Mouse (Mus musculus) kidney, adult 18-20 months (tissue): ENCODE data around the gene Pdk2.

Experiments used
- DNase-seq: peaks from one replicate; pipeline ENCODE4 v3.0.0; 2021

Pdk2 gene

GRCm38 (mm10) chr11:95041139-95041609 lies at the start of gene Pdk2:
Gene Pdk2 (minus strand): TSS chr11:95041354.
- peak; percentile 95 for DNase-seq

DNA sequence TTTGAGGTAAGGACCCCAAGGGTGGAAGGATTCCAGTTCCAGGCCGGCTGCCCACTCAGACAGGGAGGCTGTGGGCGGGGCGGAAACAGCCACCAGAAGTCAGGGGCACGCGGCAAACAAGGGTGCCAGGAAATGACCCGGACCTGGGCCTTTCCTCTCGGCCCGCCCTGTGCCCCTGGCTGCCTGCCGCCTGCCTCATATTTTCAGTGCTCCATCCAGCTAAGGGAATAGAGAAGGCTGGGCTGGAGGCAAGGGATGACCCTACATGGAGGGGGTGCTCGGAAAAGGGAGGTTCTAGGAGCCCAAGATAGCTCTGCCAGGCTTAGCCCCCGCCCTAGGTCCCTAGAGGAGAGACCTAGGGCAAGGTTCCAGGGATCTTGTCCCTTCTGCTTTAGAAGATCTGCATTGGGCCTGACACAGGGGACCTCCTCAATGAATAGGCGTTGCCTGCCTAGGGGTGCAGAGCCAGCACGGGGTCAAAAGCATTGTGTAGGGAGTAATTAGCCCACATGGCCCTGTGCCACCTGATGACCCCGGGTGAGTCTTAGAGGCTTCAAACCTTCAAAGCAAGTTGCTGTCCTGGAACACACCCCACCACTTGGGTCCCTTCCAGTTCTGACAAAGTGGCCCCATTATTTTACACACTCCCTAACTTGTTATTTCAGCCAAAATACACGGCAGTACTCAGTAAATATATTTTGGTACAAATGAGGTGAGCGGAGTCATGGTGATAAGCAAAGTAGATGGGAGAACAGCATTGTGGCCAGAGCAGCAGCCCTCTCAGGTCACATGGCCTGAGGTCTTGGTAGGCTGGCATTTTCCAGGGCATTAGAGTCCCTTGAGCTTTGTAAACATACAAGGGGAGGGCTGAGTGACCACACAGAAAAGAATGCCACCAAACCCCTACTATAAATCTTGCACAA lies 48.0 kb upstream of the Pdk2 start:
- peak; percentile 75 for DNase-seq

DNA sequence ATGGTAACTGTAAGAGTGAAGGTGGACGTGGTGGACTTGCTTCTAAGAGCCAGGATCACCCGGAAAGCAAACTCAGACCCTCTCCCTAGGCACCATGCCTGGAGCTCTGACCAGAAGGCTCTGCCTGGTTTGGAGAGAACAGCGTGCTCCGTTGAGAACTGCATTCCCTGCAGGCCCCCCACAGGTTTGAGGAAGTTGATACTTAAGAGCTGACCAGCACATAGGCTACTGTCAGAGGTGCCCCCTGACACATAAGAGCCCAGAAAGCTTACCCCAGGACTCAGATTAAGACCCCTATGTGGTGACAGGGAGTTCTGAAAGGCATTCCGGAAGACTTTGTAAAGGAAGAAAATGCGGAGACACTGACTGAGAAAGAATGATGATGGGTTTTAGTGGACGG lies 47.1 kb upstream of the Pdk2 start:
- no peak for DNase-seq

DNA sequence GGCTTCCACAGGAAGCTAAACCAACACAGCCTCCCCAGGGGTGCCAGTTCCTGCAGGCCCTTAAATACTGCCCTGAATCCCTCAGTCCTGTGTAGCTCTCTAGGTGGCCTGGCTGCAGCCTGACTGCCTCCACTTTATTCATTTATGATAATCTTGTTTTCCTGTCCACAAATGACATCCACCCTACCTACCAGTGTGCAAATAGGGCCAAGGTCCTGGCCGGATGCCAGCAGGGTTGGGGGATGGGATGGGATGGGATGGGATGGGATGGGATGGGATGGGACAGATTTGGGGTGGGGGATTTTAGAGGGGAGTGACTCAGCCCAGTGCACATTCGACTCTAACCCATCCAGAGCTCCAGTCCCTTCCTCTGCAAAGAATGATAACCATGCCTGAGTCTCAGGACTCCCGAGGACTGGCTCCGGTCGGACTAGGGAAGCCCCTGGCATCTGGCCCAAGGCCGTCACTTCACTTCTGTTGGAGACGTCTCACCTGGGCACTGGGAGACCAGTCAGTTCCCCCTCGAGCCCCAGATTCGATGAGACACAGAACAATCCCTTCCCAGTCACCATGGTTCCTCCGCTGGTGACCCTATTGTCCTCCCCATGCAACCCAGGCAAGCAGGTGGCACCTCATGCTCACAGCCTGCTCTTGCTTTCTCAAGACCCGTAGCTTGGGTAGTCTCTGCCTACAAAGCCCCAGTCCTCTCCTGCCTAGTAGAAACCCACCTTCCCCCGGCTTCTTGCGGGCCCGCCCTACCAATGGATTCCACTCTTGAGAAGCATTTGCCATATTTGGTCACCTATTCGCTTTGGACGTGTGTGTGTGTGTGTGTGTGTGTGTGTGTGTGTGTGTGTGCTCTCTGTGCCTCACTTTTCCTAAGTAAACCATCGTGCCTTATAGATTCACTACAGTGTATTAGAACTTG lies 46.4 kb upstream of the Pdk2 start:
- DNase-seq = no peak

GRCm38 (mm10) chr11:95086229-95086628 lies 45.1 kb upstream of the Pdk2 start:
- no peak for DNase-seq

- no peak for DNase-seq
Observed at GRCm38 (mm10) chr11:95085710-95086109, 44.6 kb upstream of the Pdk2 start.

DNA sequence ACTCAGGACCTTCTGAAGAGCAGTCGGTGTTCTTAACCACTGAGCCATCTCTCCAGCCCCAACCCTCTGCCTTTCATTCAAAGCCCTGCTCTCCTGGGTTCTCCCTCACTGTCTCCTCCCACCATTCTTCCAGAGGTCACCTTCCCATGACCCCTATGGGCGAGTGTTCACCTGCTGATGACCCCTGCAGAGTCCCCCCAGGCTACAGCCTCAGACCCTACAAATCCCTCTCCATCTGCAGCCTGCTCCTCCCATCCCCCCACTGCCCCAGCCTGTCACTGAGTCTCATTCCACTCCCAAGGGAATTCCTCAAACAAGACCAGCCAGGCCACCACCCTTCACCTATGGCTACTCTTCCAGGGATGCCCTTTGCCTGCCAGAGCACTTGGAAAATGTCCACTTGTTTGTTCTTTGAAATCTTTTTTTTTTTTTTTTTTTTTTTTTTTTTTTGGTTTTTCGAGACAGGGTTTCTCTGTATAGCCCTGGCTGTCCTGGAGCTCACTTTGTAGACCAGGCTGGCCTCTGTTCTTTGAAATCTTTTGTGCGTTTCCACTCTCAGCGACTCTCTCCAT lies 43.7 kb upstream of the Pdk2 start:
- DNase-seq = no peak

- no peak for DNase-seq
Observed at GRCm38 (mm10) chr11:95084175-95084574, 43.0 kb upstream of the Pdk2 start.

GRCm38 (mm10) chr11:95082896-95083295 lies 41.7 kb upstream of the Pdk2 start:
- DNase-seq = no peak

GRCm38 (mm10) chr11:95080783-95081182 lies 39.6 kb upstream of the Pdk2 start:
- no peak for DNase-seq

DNA sequence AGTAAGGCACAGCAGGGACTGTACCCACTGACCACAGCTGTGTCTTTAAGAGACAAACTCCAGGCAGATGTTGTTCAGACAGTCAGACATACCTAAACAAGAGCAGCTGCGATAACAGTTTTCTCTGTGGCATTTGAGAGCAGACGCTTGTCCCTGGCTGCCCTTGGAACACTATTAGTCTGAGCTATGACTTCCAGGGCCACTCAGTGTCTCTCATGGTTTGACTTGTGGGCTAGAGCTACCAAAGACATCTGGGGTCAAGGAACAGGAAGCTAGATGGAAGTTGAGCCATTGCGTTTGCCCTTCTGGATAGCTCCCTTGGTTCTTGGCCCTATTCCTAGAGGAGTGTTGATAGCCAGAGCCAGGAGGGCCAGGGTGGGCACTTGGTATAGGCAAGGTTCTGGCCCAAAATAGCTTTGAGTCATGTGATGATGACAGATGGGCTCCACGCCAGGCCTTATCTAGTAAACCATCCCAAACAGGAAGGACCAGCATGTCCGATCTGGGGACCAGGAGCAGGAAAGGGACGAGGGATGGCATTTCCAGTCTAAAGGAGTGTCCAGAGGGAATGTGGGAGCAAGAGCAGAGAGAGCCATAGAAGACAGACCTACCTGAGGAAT lies 38.2 kb upstream of the Pdk2 start:
- peak; percentile 76 for DNase-seq

DNA sequence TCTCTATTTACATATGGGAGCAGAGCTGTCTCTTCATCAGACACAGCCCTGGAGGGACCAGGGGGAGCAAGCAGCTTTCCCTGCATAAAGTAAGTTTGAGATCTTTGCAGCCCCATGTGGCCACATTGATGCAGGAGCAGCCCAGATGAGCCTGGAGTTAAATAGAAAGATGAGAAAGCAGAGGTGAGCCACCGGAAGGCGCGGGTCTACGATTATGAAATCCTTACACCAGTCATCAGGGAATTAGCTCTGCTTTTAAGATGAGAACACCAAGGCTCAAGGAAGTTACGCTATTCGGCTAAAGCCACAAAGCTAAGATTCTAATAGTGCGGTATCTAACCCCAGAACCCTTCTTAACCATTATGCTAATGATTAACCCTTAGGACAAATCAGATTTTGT lies 36.8 kb upstream of the Pdk2 start:
- DNase-seq = no peak

DNA sequence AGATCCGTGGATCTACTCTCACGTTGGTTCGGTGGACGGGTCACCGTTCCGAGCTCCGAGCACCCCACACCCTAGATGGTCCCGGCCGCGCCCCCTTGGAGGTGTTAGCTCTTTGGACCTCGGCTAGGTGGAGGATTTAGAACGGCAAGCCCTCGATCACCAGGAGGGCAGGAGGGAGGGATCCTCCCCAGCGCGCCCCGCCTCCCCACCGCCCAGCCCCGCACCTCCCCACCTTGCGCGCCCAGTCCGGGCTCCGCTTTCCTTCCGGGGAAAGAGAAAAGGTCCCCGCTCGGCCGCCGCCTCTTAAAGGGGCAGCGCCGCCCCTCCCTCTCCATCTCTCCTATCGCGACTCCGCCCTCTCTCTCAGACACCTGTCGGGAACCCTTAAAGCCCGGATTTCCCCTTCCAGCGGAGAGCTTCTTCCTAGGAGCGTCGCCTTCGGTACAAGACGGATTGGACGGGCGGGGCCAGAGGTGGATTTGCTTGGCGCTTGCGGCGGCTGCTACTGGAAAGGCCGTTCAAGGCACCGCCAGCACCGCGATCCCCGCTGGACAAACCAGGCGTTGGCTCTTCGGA lies 35.5 kb upstream of the Pdk2 start, which contains the start of gene Itga3:
Gene Itga3 (minus strand): TSS at position 266 of the 576 bp plus-strand sequence.
- DNase-seq = peak; percentile 88

GRCm38 (mm10) chr11:95076041-95076535 lies 34.9 kb upstream of the Pdk2 start:
- DNase-seq = peak; percentile 85

DNA sequence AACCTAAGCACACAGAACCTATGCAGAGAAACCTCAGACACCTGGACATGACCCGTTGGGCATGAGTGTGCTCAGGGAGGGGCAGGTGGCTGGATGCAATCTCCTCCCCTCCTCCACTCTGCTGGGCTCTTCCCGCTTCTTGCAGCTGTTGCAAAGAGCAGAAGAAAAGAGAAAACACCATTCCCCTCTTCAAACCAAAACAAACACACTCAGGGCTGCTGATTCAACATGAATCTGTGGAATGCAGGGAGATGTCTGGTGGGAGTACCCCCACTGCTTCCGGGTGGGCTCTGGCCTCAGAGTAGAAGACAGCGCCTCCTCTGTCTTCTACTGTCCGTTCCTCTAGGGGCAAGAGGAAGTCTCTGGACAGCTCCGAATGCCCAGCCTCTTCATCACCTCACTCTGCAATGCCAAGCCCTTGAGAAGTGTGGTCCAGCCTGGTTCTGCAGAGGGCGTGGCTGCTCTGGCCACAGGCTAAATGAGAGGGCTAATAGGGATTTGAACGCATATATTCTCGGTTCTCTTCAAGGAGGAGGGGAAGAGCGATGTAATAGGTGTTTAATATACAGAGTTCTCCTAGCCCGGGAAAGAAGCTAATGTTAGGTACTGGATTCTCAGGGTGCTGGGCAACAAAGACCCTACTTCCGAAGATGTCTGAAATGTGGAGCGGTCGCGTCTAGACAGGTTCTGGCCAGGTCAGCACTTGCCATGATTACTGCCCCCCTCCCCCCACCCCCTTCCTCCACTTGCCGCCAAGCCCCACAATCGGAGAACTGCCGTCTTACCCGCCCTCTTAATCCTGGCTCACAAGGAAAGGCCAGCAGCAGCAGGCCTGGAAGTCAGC lies 34.3 kb upstream of the Pdk2 start:
- peak; percentile 28 for DNase-seq

- peak; percentile 28 for DNase-seq
Observed at GRCm38 (mm10) chr11:95074694-95075093, 33.5 kb upstream of the Pdk2 start.

GRCm38 (mm10) chr11:95073835-95074234 lies 32.7 kb upstream of the Pdk2 start:
- DNase-seq = no peak

DNA sequence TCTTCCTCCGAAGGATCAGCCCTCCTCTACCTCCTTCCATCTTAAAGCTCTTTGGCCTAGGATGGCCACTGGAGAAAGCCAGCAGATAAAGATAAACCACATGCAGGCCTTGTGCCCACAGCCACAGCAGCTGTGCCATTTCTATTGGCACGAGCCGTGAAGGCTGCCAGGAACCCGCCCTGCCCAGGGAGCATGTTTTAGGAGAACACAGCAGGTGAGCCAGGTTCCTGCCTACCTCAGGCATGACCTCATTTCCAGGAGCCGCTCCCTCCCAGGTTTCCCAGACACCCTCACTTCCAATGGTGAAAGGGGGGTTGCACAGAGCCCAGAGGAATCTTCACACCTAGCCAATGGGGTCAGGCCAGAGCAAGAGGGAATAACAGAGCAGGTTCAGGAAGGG lies 31.6 kb upstream of the Pdk2 start:
- DNase-seq = peak; percentile 57

GRCm38 (mm10) chr11:95072136-95072535 lies 31.0 kb upstream of the Pdk2 start:
- DNase-seq = no peak

DNA sequence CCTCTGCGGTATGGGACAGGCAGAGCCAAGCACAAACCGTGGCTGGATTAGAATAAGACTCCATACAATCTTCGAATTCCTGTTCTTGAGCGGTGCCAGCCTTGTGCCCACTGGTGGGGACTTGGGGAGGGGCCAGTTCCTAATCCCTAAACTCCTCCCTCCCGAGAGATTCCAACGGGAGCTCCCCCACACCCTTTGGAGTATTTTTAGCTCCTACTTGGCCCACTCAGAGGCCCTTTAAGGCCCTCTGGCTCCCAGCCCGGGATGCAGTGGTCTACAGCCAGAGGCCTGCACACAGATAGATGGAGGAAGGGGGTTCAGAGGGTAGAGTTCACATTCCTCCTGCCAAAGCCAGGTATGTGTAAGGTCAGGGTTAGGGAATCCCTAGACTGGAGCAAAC lies 30.1 kb upstream of the Pdk2 start:
- no peak for DNase-seq
